Mouse (Mus musculus): ENCODE measurements at regions not wholly inside any gene's neighbourhood (a gene's known extent, or its start where the extent isn't known, plus 50 kb on each side); places are given as distances from the start of the nearest gene placed in this dataset.
"Not testable (repeated sequence)": the region's sequence is repeated elsewhere in the genome, so short reads cannot be mapped to it uniquely, and the experiment has no call there.

- Histone ChIP-seq H3K9me3 (ENCODE audit: control insufficient read depth, insufficient read depth, low read depth, low read length) (no peaks in the 10 kb centered on the region), H3K27ac (ENCODE audit: insufficient read depth, low read depth, low read length, poor library complexity, severe bottlenecking) (no peak overlapping the region), H3K4me3 (ENCODE audit: insufficient read depth in 1 of 2, low read depth in 1 of 2, low read length in 2 of 2, poor library complexity in 1 of 2, severe bottlenecking in 1 of 2) (no peak overlapping the region), H3K36me3 (ENCODE audit: control insufficient read depth, insufficient read depth, low read length, poor library complexity, severe bottlenecking) (no peaks in the 10 kb centered on the region), H3K9ac (ENCODE audit: insufficient read depth, low read depth, low read length, poor library complexity, severe bottlenecking) (no peak overlapping the region), H3K4me1 (ENCODE audit: control insufficient read depth in 2 of 2, insufficient read depth in 2 of 2, low read length in 2 of 2, poor library complexity in 1 of 2) (no peaks in the 10 kb centered on the region)
- in situ Hi-C loops (cut with MboI; ENCODE audit: low sequenced_read_pairs in 2 of 2, unreplicated experiment in 2 of 2): no loop called here
- TF ChIP-seq CHD2 (IDR thresholded peaks at IDR 0.05; ENCODE audit: low read depth, low read length) (no peak), ZNF384 (IDR thresholded peaks at IDR 0.05; ENCODE audit: low read depth, low read length) (0 out of 2 replicates have a peak, but pooled peaks have one; percentile 14), HCFC1 (IDR thresholded peaks at IDR 0.05; ENCODE audit: borderline replicate concordance, insufficient read depth, low read length) (no peak), MAFK (IDR thresholded peaks at IDR 0.05; ENCODE audit: insufficient read depth, low read depth, low read length) (no peak), ZC3H11A (IDR thresholded peaks at IDR 0.05; ENCODE audit: borderline replicate concordance, low read depth, low read length) (no peak)
- no peak for DNase-seq (ENCODE audit: low read depth, low spot score)
Observed at GRCm38 (mm10) chr2:84066785-84067526, 76.6 kb downstream of the Gm13691 start.

DNA sequence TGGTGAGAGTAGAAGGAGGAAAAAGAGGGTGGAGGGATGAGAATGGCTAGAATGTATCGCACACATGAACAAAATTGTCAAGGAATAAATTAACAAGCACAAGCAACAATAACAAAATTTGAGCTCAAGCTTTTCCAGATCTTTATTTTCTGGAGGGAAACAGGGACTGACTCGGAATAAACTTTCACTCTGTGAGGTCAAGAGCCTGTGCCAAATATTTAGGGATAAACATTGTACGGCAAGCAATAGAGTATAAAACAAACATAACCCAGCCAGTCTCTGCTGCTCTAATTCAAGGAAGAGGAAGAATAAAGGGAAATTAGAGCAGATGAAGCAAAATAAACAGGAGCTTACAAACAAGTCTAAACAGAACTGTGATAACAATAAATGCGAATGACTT is 78.3 kb downstream of the Gm13691 start:
- H3K4me1 ChIP-seq (ENCODE audit: control insufficient read depth in 2 of 2, insufficient read depth in 2 of 2, low read length in 2 of 2, poor library complexity in 1 of 2): no peaks in the 10 kb centered on the region
- TF ChIP-seq HCFC1 (IDR thresholded peaks at IDR 0.05; ENCODE audit: borderline replicate concordance, insufficient read depth, low read length) (no peak), ZC3H11A (IDR thresholded peaks at IDR 0.05; ENCODE audit: borderline replicate concordance, low read depth, low read length) (no peak), MAFK (IDR thresholded peaks at IDR 0.05; ENCODE audit: insufficient read depth, low read depth, low read length) (no peak), ZNF384 (IDR thresholded peaks at IDR 0.05; ENCODE audit: low read depth, low read length) (no peak), CHD2 (IDR thresholded peaks at IDR 0.05; ENCODE audit: low read depth, low read length) (no peak)
- no peak for DNase-seq (ENCODE audit: low read depth, low spot score)
- in situ Hi-C loops (cut with MboI; ENCODE audit: low sequenced_read_pairs in 2 of 2, unreplicated experiment in 2 of 2): no loop called here
- no peak overlapping the region for H3K4me3 ChIP-seq (ENCODE audit: insufficient read depth in 1 of 2, low read depth in 1 of 2, low read length in 2 of 2, poor library complexity in 1 of 2, severe bottlenecking in 1 of 2)
- H3K36me3 ChIP-seq (ENCODE audit: control insufficient read depth, insufficient read depth, low read length, poor library complexity, severe bottlenecking): no peaks in the 10 kb centered on the region
- H3K27ac ChIP-seq (ENCODE audit: insufficient read depth, low read depth, low read length, poor library complexity, severe bottlenecking): no peak overlapping the region
- no peak overlapping the region for H3K9ac ChIP-seq (ENCODE audit: insufficient read depth, low read depth, low read length, poor library complexity, severe bottlenecking)
- no peaks in the 10 kb centered on the region for H3K9me3 ChIP-seq (ENCODE audit: control insufficient read depth, insufficient read depth, low read depth, low read length)

DNA sequence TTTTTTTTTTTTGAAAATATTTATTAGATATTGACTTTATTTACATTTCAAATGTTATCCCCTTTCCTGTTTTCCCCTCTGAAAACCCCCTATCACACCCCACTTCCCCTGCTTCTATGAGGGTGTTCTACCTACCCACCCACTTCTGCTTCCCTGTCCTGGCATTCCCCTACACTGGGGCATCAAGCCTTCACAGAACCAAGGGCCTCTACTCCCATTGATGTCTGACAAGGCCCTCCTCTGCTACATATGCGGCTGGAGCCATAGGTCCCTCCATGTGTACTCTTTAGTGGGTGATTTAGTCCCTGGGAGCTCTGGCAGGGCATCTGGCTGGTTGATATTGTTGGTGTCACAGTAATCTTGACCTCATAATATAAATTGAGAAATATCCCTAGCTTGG is 79.1 kb downstream of the Gm13691 start:
- H3K27ac ChIP-seq (ENCODE audit: insufficient read depth, low read depth, low read length, poor library complexity, severe bottlenecking); H3K9ac ChIP-seq (ENCODE audit: insufficient read depth, low read depth, low read length, poor library complexity, severe bottlenecking); in situ Hi-C loops (cut with MboI; ENCODE audit: low sequenced_read_pairs in 2 of 2, unreplicated experiment in 2 of 2); H3K4me3 ChIP-seq (ENCODE audit: insufficient read depth in 1 of 2, low read depth in 1 of 2, low read length in 2 of 2, poor library complexity in 1 of 2, severe bottlenecking in 1 of 2); DNase-seq (ENCODE audit: low read depth, low spot score); H3K4me1 ChIP-seq (ENCODE audit: control insufficient read depth in 2 of 2, insufficient read depth in 2 of 2, low read length in 2 of 2, poor library complexity in 1 of 2); H3K36me3 ChIP-seq (ENCODE audit: control insufficient read depth, insufficient read depth, low read length, poor library complexity, severe bottlenecking); H3K9me3 ChIP-seq (ENCODE audit: control insufficient read depth, insufficient read depth, low read depth, low read length): not testable (repeated sequence)

DNA sequence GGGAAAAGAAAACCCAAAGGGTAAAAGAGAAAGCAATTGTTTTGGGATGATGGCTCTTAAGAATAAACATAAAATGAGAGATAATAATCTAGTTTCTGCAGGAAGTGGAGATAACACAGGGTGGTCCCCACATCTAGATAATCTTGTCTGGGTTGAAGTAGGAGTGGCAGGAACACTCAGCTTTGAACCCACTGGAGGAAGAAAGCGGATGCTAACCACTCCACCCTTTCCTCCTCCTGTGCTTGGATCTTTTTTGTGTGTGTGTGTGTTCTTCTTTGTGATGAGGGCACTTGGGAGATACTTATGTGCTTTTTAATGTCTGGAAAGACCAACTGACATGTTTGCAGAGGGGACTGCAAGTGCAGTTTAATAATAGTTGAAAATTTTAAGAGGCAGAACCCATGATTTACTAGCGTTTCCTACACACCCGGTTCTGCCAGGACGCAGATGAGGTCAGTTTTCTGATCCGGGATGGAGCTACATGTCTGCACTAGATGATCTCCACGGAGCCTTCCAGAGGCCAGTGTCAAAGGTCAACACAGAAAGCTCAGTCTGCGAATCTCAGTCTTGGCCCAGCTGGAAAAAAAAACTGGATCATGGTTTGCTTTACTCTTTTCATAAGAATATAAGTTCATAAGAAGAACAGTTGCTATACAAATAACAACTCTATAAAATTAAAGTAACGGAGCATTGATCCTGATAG is 82.7 kb downstream of the Gm13691 start:
- Histone ChIP-seq H3K9ac (ENCODE audit: insufficient read depth, low read depth, low read length, poor library complexity, severe bottlenecking) (no peak overlapping the region), H3K4me3 (ENCODE audit: insufficient read depth in 1 of 2, low read depth in 1 of 2, low read length in 2 of 2, poor library complexity in 1 of 2, severe bottlenecking in 1 of 2) (no peak overlapping the region), H3K4me1 (ENCODE audit: control insufficient read depth in 2 of 2, insufficient read depth in 2 of 2, low read length in 2 of 2, poor library complexity in 1 of 2) (no peaks in the 10 kb centered on the region), H3K27ac (ENCODE audit: insufficient read depth, low read depth, low read length, poor library complexity, severe bottlenecking) (no peak overlapping the region), H3K9me3 (ENCODE audit: control insufficient read depth, insufficient read depth, low read depth, low read length) (no peaks in the 10 kb centered on the region), H3K36me3 (ENCODE audit: control insufficient read depth, insufficient read depth, low read length, poor library complexity, severe bottlenecking) (no peaks in the 10 kb centered on the region)
- TF ChIP-seq ZNF384 (IDR thresholded peaks at IDR 0.05; ENCODE audit: low read depth, low read length) (no peak), MAFK (IDR thresholded peaks at IDR 0.05; ENCODE audit: insufficient read depth, low read depth, low read length) (no peak), ZC3H11A (IDR thresholded peaks at IDR 0.05; ENCODE audit: borderline replicate concordance, low read depth, low read length) (no peak), CHD2 (IDR thresholded peaks at IDR 0.05; ENCODE audit: low read depth, low read length) (no peak), HCFC1 (IDR thresholded peaks at IDR 0.05; ENCODE audit: borderline replicate concordance, insufficient read depth, low read length) (no peak)
- DNase-seq (ENCODE audit: low read depth, low spot score): no peak
- in situ Hi-C loops (cut with MboI; ENCODE audit: low sequenced_read_pairs in 2 of 2, unreplicated experiment in 2 of 2): no loop called here

Measured in ES-E14 (cell line).